In the genomic region with DNA sequence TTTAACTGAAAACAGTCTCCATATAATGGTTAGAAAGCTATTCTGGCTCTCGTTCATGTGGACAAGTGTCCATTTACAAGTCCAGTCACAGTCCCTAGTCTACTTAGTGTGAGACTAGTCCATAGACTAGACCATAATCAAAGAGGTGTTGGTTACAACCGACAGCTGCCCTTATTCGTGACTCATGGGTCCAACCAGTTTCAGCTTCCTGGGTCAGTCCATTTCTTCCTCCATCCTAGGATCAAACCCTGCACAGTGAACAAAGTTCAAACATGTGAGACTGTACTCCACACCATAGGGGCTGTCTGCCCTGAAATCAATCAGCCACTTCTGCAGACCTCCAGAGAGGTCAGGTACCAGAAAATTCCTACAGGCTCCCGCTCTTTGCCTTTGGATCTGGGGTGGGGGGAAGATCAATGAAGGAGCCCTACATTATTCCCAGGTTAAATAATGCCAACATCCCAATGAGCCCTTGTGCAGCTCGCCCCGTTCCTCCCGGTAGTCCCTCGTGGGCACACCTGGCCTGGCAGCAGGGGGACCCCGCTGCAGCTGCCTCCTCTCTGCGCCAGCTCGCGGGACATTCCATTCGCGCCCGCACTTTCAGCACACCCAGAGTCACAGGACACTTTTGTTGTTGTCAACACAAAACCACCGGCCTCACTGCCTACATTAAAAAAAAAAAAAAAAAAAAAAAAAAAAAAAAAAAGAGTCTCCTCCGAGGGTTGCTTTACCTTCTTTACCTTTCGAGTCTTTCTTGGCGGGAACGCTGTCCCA, we compare ENCODE assay signal across 8 mouse cellular contexts. TPM values are rescaled to one million over a fixed set of nuclear protein-coding genes. Genes with fewer than 3 reads are reported as not detected.
DNase-seq lines count a peak whose midpoint lies in the region; ATAC-seq lines count a peak whose summit lies in the region.

A gene (minus strand): TSS at position 767 of the 774 bp plus-strand sequence.

- H3K4me2 ChIP-seq in limb, embryonic 13.5 days (replicated peaks) = peak within 1 kb of the TSS; percentile 70
- peak within 1 kb of the TSS; percentile 78 for H3K4me2 ChIP-seq in midbrain, embryonic 12.5 days (replicated peaks)

- peak within 1 kb of the TSS; percentile 97 for H3K27ac ChIP-seq in limb, embryonic 13.5 days
- H3K27ac ChIP-seq in midbrain, embryonic 12.5 days (replicated peaks) = peak within 1 kb of the TSS; percentile 96

- H3K9me3 ChIP-seq in limb, embryonic 13.5 days = no peaks in the 10 kb centered on the region
- no peaks in the 10 kb centered on the region for H3K9me3 ChIP-seq in midbrain, embryonic 12.5 days

- H3K4me1 ChIP-seq in limb, embryonic 13.5 days = peaks cover 21% of the 10 kb centered on the region
- H3K4me1 ChIP-seq in midbrain, embryonic 12.5 days = peaks cover 15% of the 10 kb centered on the region

- peak within 1 kb of the TSS; percentile 80 for H3K4me3 ChIP-seq in limb, embryonic 13.5 days
- peak within 1 kb of the TSS; percentile 93 for H3K4me3 ChIP-seq in midbrain, embryonic 12.5 days

- 7% methylated on average over 20 of the region's 20 CpGs for WGBS in limb, embryonic 13.5 days
- 11% methylated on average over 20 of the region's 20 CpGs for WGBS in midbrain, embryonic 12.5 days

- no peaks in the 10 kb centered on the region for H3K27me3 ChIP-seq in limb, embryonic 13.5 days
- no peaks in the 10 kb centered on the region for H3K27me3 ChIP-seq in midbrain, embryonic 12.5 days

- DNase-seq in layer of hippocampus, adult 11-12 months (ENCODE audit: low spot score) = peak; percentile 62
- no peak for DNase-seq in layer of hippocampus, adult 9-10 months (ENCODE audit: low spot score)
- DNase-seq in embryo, embryonic 11.5 days (ENCODE audit: low read depth, low spot score) = peak; percentile 44
- DNase-seq in heart, adult 11 months = peak; percentile 97
- peak; percentile 81 for DNase-seq in kidney, adult 18-20 months
- peak; percentile 78 to 84 for DNase-seq in spleen, postnatal 10 days (ENCODE audit: low spot score in 2 of 2)

- peak; percentile 76 for ATAC-seq in limb, embryonic 13.5 days (ENCODE audit: low FRiP score, low read depth)
- ATAC-seq in midbrain, embryonic 12.5 days (ENCODE audit: low FRiP score, low read depth) = peak; percentile 75

- peaks cover 30% of the 10 kb centered on the region for H3K36me3 ChIP-seq in limb, embryonic 13.5 days
- peaks cover 26% of the 10 kb centered on the region for H3K36me3 ChIP-seq in midbrain, embryonic 12.5 days

- peak within 1 kb of the TSS; percentile 95 for H3K9ac ChIP-seq in limb, embryonic 13.5 days
- peak within 1 kb of the TSS; percentile 95 for H3K9ac ChIP-seq in midbrain, embryonic 12.5 days (replicated peaks)

RNA-seq across cellular contexts. Expression of the gene that starts here (rescaled TPM):
- 19.5 and 22.1 TPM in 2 replicates for polyA plus RNA-seq in limb, embryonic 13.5 days (2015; fragmentation: Nextera tagmentation; extraction: Ambion mirVana)
- 16.3 and 18.4 TPM in 2 replicates for polyA plus RNA-seq in midbrain, embryonic 12.5 days (2016; fragmentation: Nextera tagmentation; extraction: Ambion mirVana)
